Comparison of ENCODE assay signal across 11 mouse cellular contexts in genomic region chr2:113427886-113428625, GRCm38 (mm10).
DNase-seq lines count a peak whose midpoint lies in the region; ATAC-seq lines count a peak whose summit lies in the region.
"Had no signal": no experiment of that assay in that cellular context is flagged by ENCODE, and none has a peak within 500 bp of the region (broad histone marks: within the 10 kb centered on the region; RNA-seq: fewer than 3 reads in every experiment).

No protein-coding gene starts in this region.

- no peaks in the 10 kb centered on the region for H3K4me1 ChIP-seq in midbrain, embryonic 14.5 days (ENCODE audit: control insufficient read depth, insufficient read depth, low read length)
- H3K4me1 ChIP-seq in midbrain, embryonic 15.5 days = no peaks in the 10 kb centered on the region
- no peaks in the 10 kb centered on the region for H3K4me1 ChIP-seq in forebrain, embryonic 11.5 days (replicated peaks; ENCODE audit: control insufficient read depth, insufficient read depth, low read length)
- H3K4me1 ChIP-seq in limb, embryonic 12.5 days (replicated peaks) = peaks cover 17% of the 10 kb centered on the region
- peaks cover 9% of the 10 kb centered on the region; the same call in 1 of the 2 replicates for H3K4me1 ChIP-seq in stomach, embryonic 16.5 days (ENCODE audit: control insufficient read depth, insufficient read depth, low read length)

- no peak overlapping the region for H3K27ac ChIP-seq in midbrain, embryonic 14.5 days (replicated peaks; ENCODE audit: low read depth, low read length)
- H3K27ac ChIP-seq in midbrain, embryonic 15.5 days = no peak overlapping the region
- H3K27ac ChIP-seq in forebrain, embryonic 11.5 days (ENCODE audit: low read depth, low read length) = no peak overlapping the region
- peak overlapping the region; percentile 74; the same call in 1 of the 2 replicates for H3K27ac ChIP-seq in limb, embryonic 12.5 days
- no peak overlapping the region for H3K27ac ChIP-seq in stomach, embryonic 16.5 days (ENCODE audit: low read length)

- no peaks in the 10 kb centered on the region for H3K9me3 ChIP-seq in midbrain, embryonic 14.5 days (ENCODE audit: control insufficient read depth, low read length)
- H3K9me3 ChIP-seq in midbrain, embryonic 15.5 days = no peaks in the 10 kb centered on the region
- H3K9me3 ChIP-seq in forebrain, embryonic 11.5 days (ENCODE audit: control insufficient read depth, low read length) = no peaks in the 10 kb centered on the region
- no peaks in the 10 kb centered on the region for H3K9me3 ChIP-seq in limb, embryonic 12.5 days
- no peaks in the 10 kb centered on the region for H3K9me3 ChIP-seq in stomach, embryonic 16.5 days (replicated peaks; ENCODE audit: control insufficient read depth, low read length)

- no peak overlapping the region for H3K9ac ChIP-seq in midbrain, embryonic 14.5 days (replicated peaks; ENCODE audit: low read length)
- no peak overlapping the region for H3K9ac ChIP-seq in midbrain, embryonic 15.5 days
- H3K9ac ChIP-seq in forebrain, embryonic 11.5 days (ENCODE audit: low read length) = no peak overlapping the region
- H3K9ac ChIP-seq in limb, embryonic 12.5 days (replicated peaks) = no peak overlapping the region
- H3K9ac ChIP-seq in stomach, embryonic 16.5 days (ENCODE audit: low read length) = no peak overlapping the region; the same call in 1 of the 2 replicates
- H3K9ac ChIP-seq: liver, postnatal 0 days had no signal

- peak; percentile 33 for DNase-seq in midbrain, embryonic 14.5 days
- no peak for DNase-seq in forebrain, embryonic 11.5 days (ENCODE audit: low spot score)
- no peak for DNase-seq in left cerebral cortex, postnatal 36 days (ENCODE audit: low spot score in 2 of 2)
- DNase-seq in adrenal gland, adult (ENCODE audit: inconsistent age in 2 of 2, low spot score in 1 of 2) = no peak
- DNase-seq in left cerebral cortex, adult 18-20 months (ENCODE audit: low spot score in 2 of 2) = no peak
- DNase-seq: liver, postnatal 0 days; thymus, postnatal 4 days had no signal

- H3K36me3 ChIP-seq in midbrain, embryonic 14.5 days (ENCODE audit: control insufficient read depth, insufficient read depth, low read length) = no peaks in the 10 kb centered on the region
- no peaks in the 10 kb centered on the region for H3K36me3 ChIP-seq in midbrain, embryonic 15.5 days (replicated peaks)
- H3K36me3 ChIP-seq in forebrain, embryonic 11.5 days (ENCODE audit: control insufficient read depth, insufficient read depth, low read length) = no peaks in the 10 kb centered on the region
- no peaks in the 10 kb centered on the region for H3K36me3 ChIP-seq in limb, embryonic 12.5 days
- H3K36me3 ChIP-seq in stomach, embryonic 16.5 days (ENCODE audit: control insufficient read depth, insufficient read depth, low read length) = no peaks in the 10 kb centered on the region

- intact Hi-C loops in left cerebral cortex, postnatal 36 days (cut with DNase I) = no loop called here

- H3K27me3 ChIP-seq in midbrain, embryonic 14.5 days (ENCODE audit: control insufficient read depth, insufficient read depth, low read length) = no peaks in the 10 kb centered on the region
- H3K27me3 ChIP-seq in midbrain, embryonic 15.5 days (replicated peaks) = no peaks in the 10 kb centered on the region
- H3K27me3 ChIP-seq in forebrain, embryonic 11.5 days (ENCODE audit: control insufficient read depth, insufficient read depth, low read length) = no peaks in the 10 kb centered on the region
- H3K27me3 ChIP-seq in limb, embryonic 12.5 days = no peaks in the 10 kb centered on the region
- no peaks in the 10 kb centered on the region for H3K27me3 ChIP-seq in stomach, embryonic 16.5 days (ENCODE audit: control insufficient read depth, insufficient read depth, low read length)
- H3K27me3 ChIP-seq: CH12.LX had no signal

- no peak for ATAC-seq in midbrain, embryonic 14.5 days (ENCODE audit: low FRiP score, low TSS enrichment)
- no peak for ATAC-seq in midbrain, embryonic 15.5 days (replicated peaks)
- ATAC-seq in forebrain, embryonic 11.5 days (replicated peaks; ENCODE audit: low FRiP score) = 0 out of 2 replicates have a peak, but pooled peaks have one; percentile 49
- ATAC-seq in limb, embryonic 12.5 days (ENCODE audit: insufficient number of reproducible peaks, insufficient read depth, low FRiP score, low TSS enrichment, low read depth) = peak; percentile 58; the same call in 1 of the 2 replicates
- peak; percentile 44; the same call in 1 of the 2 replicates for ATAC-seq in stomach, embryonic 16.5 days (ENCODE audit: insufficient read depth, low FRiP score)
- ATAC-seq: liver, postnatal 0 days had no signal

- H3K4me3 ChIP-seq in midbrain, embryonic 14.5 days (replicated peaks; ENCODE audit: low read depth, low read length) = no peak overlapping the region
- H3K4me3 ChIP-seq in midbrain, embryonic 15.5 days = no peak overlapping the region
- H3K4me3 ChIP-seq in forebrain, embryonic 11.5 days (ENCODE audit: low read depth, low read length) = no peak overlapping the region
- no peak overlapping the region for H3K4me3 ChIP-seq in limb, embryonic 12.5 days (replicated peaks)
- no peak overlapping the region for H3K4me3 ChIP-seq in stomach, embryonic 16.5 days (replicated peaks; ENCODE audit: low read length)

- no peak overlapping the region for H3K4me2 ChIP-seq in midbrain, embryonic 14.5 days (ENCODE audit: low read length)
- H3K4me2 ChIP-seq in midbrain, embryonic 15.5 days = no peak overlapping the region
- H3K4me2 ChIP-seq in forebrain, embryonic 11.5 days (ENCODE audit: low read depth, low read length, severe bottlenecking) = no peak overlapping the region
- peak overlapping the region; percentile 16; the same call in 1 of the 2 replicates for H3K4me2 ChIP-seq in limb, embryonic 12.5 days
- no peak overlapping the region for H3K4me2 ChIP-seq in stomach, embryonic 16.5 days (ENCODE audit: low read depth, low read length)

- WGBS in midbrain, embryonic 14.5 days = 51% methylated on average over 4 of the region's 4 CpGs
- WGBS in midbrain, embryonic 15.5 days = 52% methylated on average over 4 of the region's 4 CpGs
- WGBS in forebrain, embryonic 11.5 days = 33% methylated on average over 4 of the region's 4 CpGs
- WGBS in limb, embryonic 12.5 days = 15% methylated on average over 4 of the region's 4 CpGs
- WGBS in stomach, embryonic 16.5 days = 16% methylated on average over 4 of the region's 4 CpGs

Comparison
In these comparisons a context has a peak if more than half of its experiments do, and no peak if none do; other contexts are left out.
1. ATAC-seq: peak in forebrain, embryonic 11.5 days (single experiment), limb, embryonic 12.5 days (single experiment) and stomach, embryonic 16.5 days (single experiment); none in midbrain, embryonic 14.5 days (single experiment) and midbrain, embryonic 15.5 days (single experiment).